Mouse (Mus musculus) stomach, embryonic 15.5 days (tissue): ENCODE data around the gene Larp1. TPM values are rescaled to one million over a fixed set of nuclear protein-coding genes. Genes with fewer than 3 reads are reported as not detected.

Experiments
- ATAC-seq: fragments of 200-750 bp; cut with Nextera tagmentation; 2 replicates; pipeline ENCODE4 v1.8.0; 2017; ENCODE audit warnings: low read depth, moderate number of reproducible peaks, moderate TSS enrichment; ENCODE audit not compliant: insufficient read depth, low FRiP score
- H3K27ac ChIP-seq: fragments of 300-500 bp; sonication (generic); 2 replicates; pipeline ENCODE4 v1.5.1; 2015; ENCODE audit warnings: mild to moderate bottlenecking, inconsistent platforms
- H3K27me3 ChIP-seq: fragments of 300-500 bp; sonication (generic); replicated peaks from 2 replicates; pipeline ENCODE4 v1.6.1; 2015; ENCODE audit warnings: inconsistent platforms
- H3K36me3 ChIP-seq: fragments of 300-500 bp; sonication (generic); 2 replicates; pipeline ENCODE4 v1.6.1; 2015; ENCODE audit warnings: inconsistent platforms
- H3K4me1 ChIP-seq: fragments of 300-500 bp; sonication (generic); 2 replicates; pipeline ENCODE4 v1.6.1; 2015; ENCODE audit warnings: inconsistent platforms
- H3K4me2 ChIP-seq: fragments of 300-500 bp; sonication (generic); 2 replicates; pipeline ENCODE4 v1.6.1; 2015; ENCODE audit warnings: mild to moderate bottlenecking, inconsistent platforms
- H3K4me3 ChIP-seq: fragments of 300-500 bp; sonication (generic); replicated peaks from 2 replicates; pipeline ENCODE4 v1.5.1; 2015; ENCODE audit warnings: inconsistent platforms
- H3K9ac ChIP-seq: fragments of 300-500 bp; sonication (generic); 2 replicates; pipeline ENCODE4 v1.6.1; 2015; ENCODE audit warnings: inconsistent platforms
- H3K9me3 ChIP-seq: fragments of 300-500 bp; sonication (generic); 2 replicates; pipeline ENCODE4 v1.6.1; 2016; ENCODE audit warnings: inconsistent platforms
- WGBS: fragments of 180-500 bp; shearing (Covaris S2); methylation state at CpG from one replicate; pipeline ENCODE4 v1.1.7; 2015; 5-methylcytosine and 5-hydroxymethylcytosine counted together
- polyA plus RNA-seq: library from polyadenylated mRNA; unstranded; fragments of >200 nt; fragmentation: Nextera tagmentation; extraction: Ambion mirVana; gene quantifications from 2 replicates; pipeline ENCODE4 v1.2.1, GENCODE M21; 2015

Gene Larp1
- 25.6 and 27.4 TPM in 2 replicates for polyA plus RNA-seq

GRCm38 (mm10) chr11:58009051-58009515, at the start of gene Larp1:
Gene Larp1 (plus strand): TSS chr11:58009064.
- Histone ChIP-seq H3K9ac (peak within 1 kb of the TSS; percentile 90), H3K36me3 (no peaks in the 10 kb centered on the region), H3K9me3 (no peaks in the 10 kb centered on the region), H3K27ac (peak within 1 kb of the TSS; percentile 86), H3K4me2 (peak within 1 kb of the TSS; percentile 93), H3K4me1 (peaks cover 20% of the 10 kb centered on the region), H3K27me3 (no peaks in the 10 kb centered on the region), H3K4me3 (peak within 1 kb of the TSS; percentile 89)
- WGBS: 0% methylated on average over 64 of the region's 84 CpGs
- ATAC-seq: peak; percentile 16; the same call in 1 of the 2 replicates

GRCm38 (mm10) chr11:57959924-57960323, 48.9 kb upstream of the Larp1 start:
- no peak for ATAC-seq

GRCm38 (mm10) chr11:57962382-57963285, 46.2 kb upstream of the Larp1 start:
- peak overlapping the region; percentile 63 for H3K4me3 ChIP-seq
- ATAC-seq: peak; percentile 89

More at GRCm38 (mm10) chr11:57959924-57960323, 48.9 kb upstream of the Larp1 start:
- Histone ChIP-seq H3K27ac (no peak overlapping the region), H3K4me2 (no peak overlapping the region), H3K9ac (no peak overlapping the region), H3K4me3 (no peak overlapping the region), H3K4me1 (peaks cover 4% of the 10 kb centered on the region; the same call in 1 of the 2 replicates), H3K27me3 (no peaks in the 10 kb centered on the region), H3K9me3 (no peaks in the 10 kb centered on the region), H3K36me3 (no peaks in the 10 kb centered on the region)
- 78% methylated on average over 2 of the region's 2 CpGs for WGBS

GRCm38 (mm10) chr11:57963291-57963870, 45.5 kb upstream of the Larp1 start:
- peak overlapping the region; percentile 79 for H3K4me2 ChIP-seq
- no peaks in the 10 kb centered on the region for H3K27me3 ChIP-seq
- H3K9ac ChIP-seq: no peak overlapping the region; the same call in 1 of the 2 replicates
- H3K4me3 ChIP-seq: peak overlapping the region; percentile 63
- H3K27ac ChIP-seq: no peak overlapping the region
- 46% methylated on average over 9 of the region's 9 CpGs for WGBS
- H3K4me1 ChIP-seq: peaks cover 4% of the 10 kb centered on the region; the same call in 1 of the 2 replicates
- no peak for ATAC-seq
- no peaks in the 10 kb centered on the region for H3K36me3 ChIP-seq
- no peaks in the 10 kb centered on the region for H3K9me3 ChIP-seq

More at GRCm38 (mm10) chr11:57962382-57963285, 46.2 kb upstream of the Larp1 start:
- H3K4me2 ChIP-seq: peak overlapping the region; percentile 79
- WGBS: under 1% methylated on average over 40 of the region's 40 CpGs
- H3K36me3 ChIP-seq: no peaks in the 10 kb centered on the region
- H3K27ac ChIP-seq: peak overlapping the region; percentile 82
- no peaks in the 10 kb centered on the region for H3K9me3 ChIP-seq
- peaks cover 4% of the 10 kb centered on the region; the same call in 1 of the 2 replicates for H3K4me1 ChIP-seq
- H3K9ac ChIP-seq: peak overlapping the region; percentile 53
- no peaks in the 10 kb centered on the region for H3K27me3 ChIP-seq

- WGBS: 68% methylated on average over 7 of the region's 7 CpGs
- H3K4me3 ChIP-seq: no peak overlapping the region
- ATAC-seq: peak; percentile 13; the same call in 1 of the 2 replicates
- H3K27ac ChIP-seq: 0 out of 2 replicates have a peak overlapping the region, but pooled peaks have one; percentile 11
- no peaks in the 10 kb centered on the region for H3K36me3 ChIP-seq
- H3K9ac ChIP-seq: no peak overlapping the region
- peaks cover 12% of the 10 kb centered on the region for H3K4me1 ChIP-seq
- no peaks in the 10 kb centered on the region for H3K9me3 ChIP-seq
- no peak overlapping the region for H3K4me2 ChIP-seq
- no peaks in the 10 kb centered on the region for H3K27me3 ChIP-seq
Observed at GRCm38 (mm10) chr11:57966630-57967029, 42.2 kb upstream of the Larp1 start.

- Histone ChIP-seq H3K27me3 (no peaks in the 10 kb centered on the region), H3K4me2 (no peak overlapping the region), H3K4me3 (no peak overlapping the region), H3K36me3 (no peaks in the 10 kb centered on the region), H3K9ac (no peak overlapping the region), H3K4me1 (peaks cover 8% of the 10 kb centered on the region), H3K27ac (no peak overlapping the region), H3K9me3 (no peaks in the 10 kb centered on the region)
- no peak for ATAC-seq
- WGBS: 78% methylated on average over 5 of the region's 5 CpGs
Observed at GRCm38 (mm10) chr11:57968301-57968700, 40.6 kb upstream of the Larp1 start.

GRCm38 (mm10) chr11:57970541-57970940, 38.3 kb upstream of the Larp1 start:
- Histone ChIP-seq H3K36me3 (no peaks in the 10 kb centered on the region), H3K4me1 (peaks cover 7% of the 10 kb centered on the region), H3K9me3 (no peaks in the 10 kb centered on the region), H3K27me3 (no peaks in the 10 kb centered on the region), H3K4me2 (no peak overlapping the region), H3K9ac (no peak overlapping the region), H3K27ac (peak overlapping the region; percentile 63), H3K4me3 (no peak overlapping the region)
- 21% methylated on average over 5 of the region's 5 CpGs for WGBS
- no peak for ATAC-seq

- Histone ChIP-seq H3K4me1 (peaks cover 7% of the 10 kb centered on the region), H3K9me3 (no peaks in the 10 kb centered on the region), H3K4me2 (no peak overlapping the region), H3K27me3 (no peaks in the 10 kb centered on the region), H3K4me3 (no peak overlapping the region), H3K36me3 (no peaks in the 10 kb centered on the region), H3K9ac (no peak overlapping the region), H3K27ac (peak overlapping the region; percentile 74)
- WGBS: 55% methylated on average over 13 of the region's 13 CpGs
- peak; percentile 51 for ATAC-seq
Observed at GRCm38 (mm10) chr11:57973001-57973912, 35.6 kb upstream of the Larp1 start.

GRCm38 (mm10) chr11:57973913-57974234, 35.0 kb upstream of the Larp1 start:
- H3K36me3 ChIP-seq: no peaks in the 10 kb centered on the region
- H3K4me3 ChIP-seq: no peak overlapping the region
- H3K27ac ChIP-seq: no peak overlapping the region
- no peak for ATAC-seq
- no peaks in the 10 kb centered on the region for H3K9me3 ChIP-seq
- H3K4me1 ChIP-seq: peaks cover 7% of the 10 kb centered on the region
- no peak overlapping the region for H3K9ac ChIP-seq
- H3K27me3 ChIP-seq: no peaks in the 10 kb centered on the region
- H3K4me2 ChIP-seq: peak overlapping the region; percentile 29; the same call in 1 of the 2 replicates
- 50% methylated on average over 9 of the region's 9 CpGs for WGBS

GRCm38 (mm10) chr11:57975876-57976275, 33.0 kb upstream of the Larp1 start:
- ATAC-seq: no peak
- Histone ChIP-seq H3K4me3 (no peak overlapping the region), H3K4me2 (no peak overlapping the region), H3K4me1 (peaks cover under 1% of the 10 kb centered on the region; the same call in 1 of the 2 replicates), H3K9me3 (no peaks in the 10 kb centered on the region), H3K9ac (no peak overlapping the region), H3K27me3 (no peaks in the 10 kb centered on the region), H3K27ac (no peak overlapping the region), H3K36me3 (no peaks in the 10 kb centered on the region)

- Histone ChIP-seq H3K4me3 (no peak overlapping the region), H3K4me1 (no peaks in the 10 kb centered on the region), H3K4me2 (no peak overlapping the region), H3K9ac (no peak overlapping the region), H3K36me3 (no peaks in the 10 kb centered on the region), H3K27ac (no peak overlapping the region), H3K9me3 (no peaks in the 10 kb centered on the region), H3K27me3 (no peaks in the 10 kb centered on the region)
- no peak for ATAC-seq
- WGBS: 82% methylated on average over 1 of the region's 1 CpGs
Observed at GRCm38 (mm10) chr11:57977681-57978080, 31.2 kb upstream of the Larp1 start.
